Mouse (Mus musculus) embryonic facial prominence, embryonic 15.5 days (tissue): ENCODE measurements around the gene Intu. TPM values are rescaled to one million over a fixed set of nuclear protein-coding genes. Genes with fewer than 3 reads are reported as not detected.
A peak's percentile ranks its signal among the peaks of the same experiment; 100 is the strongest.

ENCODE experiments used
- ATAC-seq: fragments of 200-750 bp; cut with Nextera tagmentation; 2 replicates; pipeline ENCODE4 v1.8.0; 2017; ENCODE audit warnings: low read depth, moderate TSS enrichment; ENCODE audit not compliant: insufficient number of reproducible peaks, low FRiP score, low TSS enrichment
- H3K27ac ChIP-seq: fragments of 300-500 bp; sonication (generic); replicated peaks from 2 replicates; pipeline ENCODE4 v1.5.1; 2015; ENCODE audit warnings: mild to moderate bottlenecking, inconsistent platforms
- H3K27me3 ChIP-seq: fragments of 300-500 bp; sonication (generic); 2 replicates; pipeline ENCODE4 v1.6.1; 2015; ENCODE audit warnings: inconsistent platforms
- H3K36me3 ChIP-seq: fragments of 300-500 bp; sonication (generic); 2 replicates; pipeline ENCODE4 v1.6.1; 2015; ENCODE audit warnings: mild to moderate bottlenecking, inconsistent platforms
- H3K4me1 ChIP-seq: fragments of 300-500 bp; sonication (generic); 2 replicates; pipeline ENCODE4 v1.6.1; 2015; ENCODE audit warnings: inconsistent platforms
- H3K4me2 ChIP-seq: fragments of 300-500 bp; sonication (generic); replicated peaks from 2 replicates; pipeline ENCODE4 v1.6.1; 2015; ENCODE audit warnings: mild to moderate bottlenecking, inconsistent platforms
- H3K4me3 ChIP-seq: fragments of 300-500 bp; sonication (generic); replicated peaks from 2 replicates; pipeline ENCODE4 v1.5.1; 2015; ENCODE audit warnings: mild to moderate bottlenecking, inconsistent platforms
- H3K9ac ChIP-seq: fragments of 300-500 bp; sonication (generic); 2 replicates; pipeline ENCODE4 v1.6.1; 2015; ENCODE audit warnings: inconsistent platforms
- H3K9me3 ChIP-seq: fragments of 300-500 bp; sonication (generic); replicated peaks from 2 replicates; pipeline ENCODE4 v1.6.1; 2016; ENCODE audit warnings: inconsistent platforms
- WGBS: fragments of 180-500 bp; shearing (Covaris S2); methylation state at CpG from one replicate; pipeline ENCODE4 v1.1.7; 2015; 5-methylcytosine and 5-hydroxymethylcytosine counted together
- polyA plus RNA-seq: library from polyadenylated mRNA; unstranded; fragments of >200 nt; fragmentation: Nextera tagmentation; extraction: Ambion mirVana; gene quantifications from 2 replicates; pipeline ENCODE4 v1.2.1, GENCODE M21; 2015

Intu gene
- polyA plus RNA-seq, 1 experiment from 2014 or later: 3.1 TPM

DNA sequence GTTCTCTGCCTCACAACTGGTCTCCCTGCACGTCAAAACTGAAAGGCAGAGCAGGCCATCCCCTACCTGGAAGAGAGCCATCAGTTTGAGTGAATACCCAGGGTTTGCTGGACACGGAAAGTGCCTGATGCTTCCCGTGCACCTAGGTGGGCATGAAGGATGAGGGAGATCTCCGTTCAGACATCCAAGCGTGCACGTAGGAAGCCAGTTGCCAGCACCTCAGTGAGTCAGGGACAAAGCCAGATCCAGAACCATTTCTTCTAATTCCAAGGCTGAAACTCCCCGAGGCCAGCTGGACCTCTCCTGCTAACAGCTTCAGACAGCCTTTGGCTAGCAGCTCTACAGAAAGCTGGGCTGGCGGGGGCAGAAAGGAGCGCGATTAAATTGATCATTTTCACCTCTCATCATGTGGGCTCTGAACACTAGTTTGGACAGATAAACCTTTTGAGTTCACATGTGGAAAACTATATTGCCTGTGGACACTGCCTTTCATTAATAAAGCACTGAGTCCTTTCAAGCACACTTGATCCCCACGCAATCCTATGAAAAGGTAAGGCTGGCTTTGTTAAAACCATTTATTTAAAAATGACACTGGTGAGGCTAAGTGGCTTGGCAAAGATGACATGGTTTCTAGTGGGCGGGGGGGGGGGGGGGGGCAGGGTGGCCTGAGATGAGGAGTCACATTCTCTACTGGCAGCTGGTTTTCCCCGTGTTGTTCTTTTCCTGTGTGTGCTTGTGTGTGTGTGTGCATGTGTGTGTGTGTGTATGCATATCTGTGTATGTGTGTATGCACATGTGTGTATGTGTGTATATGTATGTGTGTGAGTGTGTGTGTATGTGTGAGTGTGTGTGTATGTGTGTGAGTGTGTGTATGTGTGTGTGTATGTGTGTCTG lies 17.9 kb upstream of the Intu start:
- Histone ChIP-seq H3K36me3 (no peaks in the 10 kb centered on the region), H3K27ac (no peak overlapping the region), H3K4me2 (no peak overlapping the region), H3K4me1 (no peaks in the 10 kb centered on the region; the same call in 1 of the 2 replicates), H3K27me3 (no peaks in the 10 kb centered on the region), H3K4me3 (no peak overlapping the region), H3K9ac (no peak overlapping the region), H3K9me3 (no peaks in the 10 kb centered on the region)
- no peak for ATAC-seq
- WGBS: 81% methylated on average over 13 of the region's 13 CpGs

DNA sequence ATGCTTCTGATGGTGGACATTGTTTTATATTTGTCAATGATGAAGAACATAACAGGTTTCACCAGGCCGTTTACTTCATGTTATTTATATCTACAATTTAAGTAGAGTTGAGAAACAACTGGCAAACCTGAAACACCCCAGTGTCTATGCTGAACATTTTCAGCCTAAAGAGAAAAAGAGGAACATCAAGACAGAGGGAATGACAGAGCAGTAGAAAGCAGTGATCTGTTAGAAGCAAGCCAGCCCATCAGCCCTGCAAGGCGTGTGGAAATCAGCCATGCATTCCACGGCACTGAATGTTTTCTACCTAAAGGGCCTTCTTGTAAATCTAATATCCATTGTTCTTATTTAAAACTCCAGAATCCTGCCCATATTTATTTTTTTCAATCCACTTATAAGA lies 12.8 kb upstream of the Intu start:
- Histone ChIP-seq H3K36me3 (no peaks in the 10 kb centered on the region), H3K4me2 (no peak overlapping the region), H3K4me1 (no peaks in the 10 kb centered on the region), H3K27ac (no peak overlapping the region), H3K27me3 (no peaks in the 10 kb centered on the region), H3K9me3 (no peaks in the 10 kb centered on the region), H3K4me3 (no peak overlapping the region), H3K9ac (no peak overlapping the region)
- 65% methylated on average over 3 of the region's 3 CpGs for WGBS
- ATAC-seq: no peak

DNA sequence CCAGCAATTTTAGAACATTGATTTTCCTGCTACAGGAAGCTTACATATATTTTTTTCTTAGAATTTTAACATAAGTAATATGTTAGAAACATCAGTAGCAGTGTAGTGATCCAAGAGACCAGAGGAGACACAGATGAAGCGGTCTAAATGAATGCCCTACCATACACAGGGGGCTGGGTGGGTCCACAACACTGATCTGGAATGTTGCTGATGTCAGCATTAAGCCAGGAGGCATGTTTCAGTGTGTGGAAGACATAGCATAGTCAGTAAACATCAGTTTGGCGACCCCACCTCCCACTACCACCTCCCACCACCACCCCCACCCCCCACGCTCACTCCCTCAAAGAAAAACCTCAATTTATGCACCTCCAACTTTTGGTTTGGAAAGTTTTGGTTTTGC lies 11.5 kb upstream of the Intu start:
- H3K36me3 ChIP-seq: no peaks in the 10 kb centered on the region

DNA sequence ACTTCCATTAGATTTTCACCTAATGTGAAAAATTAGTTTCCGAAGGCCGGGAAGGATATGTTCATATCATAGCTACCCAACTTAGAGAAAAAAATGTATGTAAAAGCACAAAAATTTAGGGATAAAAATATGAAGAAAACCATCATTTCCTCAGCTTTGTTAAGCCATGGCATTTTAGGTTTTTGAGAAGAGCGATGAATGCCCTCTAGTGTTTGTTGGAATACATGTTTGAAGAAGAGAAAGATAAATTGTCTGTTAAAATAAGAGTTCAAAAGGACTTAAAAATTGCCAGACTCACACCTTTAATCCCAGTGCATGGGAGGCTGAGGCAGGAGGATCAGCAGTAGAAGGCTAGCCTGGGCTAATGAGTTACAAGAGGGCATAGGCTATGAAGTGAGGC lies 10.5 kb upstream of the Intu start:
- H3K9me3 ChIP-seq: no peaks in the 10 kb centered on the region
- no peak for ATAC-seq
- 88% methylated on average over 3 of the region's 3 CpGs for WGBS
- H3K27me3 ChIP-seq: no peaks in the 10 kb centered on the region
- no peaks in the 10 kb centered on the region for H3K36me3 ChIP-seq
- H3K9ac ChIP-seq: no peak overlapping the region
- no peak overlapping the region for H3K4me2 ChIP-seq
- H3K4me1 ChIP-seq: no peaks in the 10 kb centered on the region
- no peak overlapping the region for H3K4me3 ChIP-seq
- no peak overlapping the region for H3K27ac ChIP-seq

More for the DNA sequence above, 11.5 kb upstream of the Intu start:
- H3K9ac ChIP-seq: no peak overlapping the region
- H3K27ac ChIP-seq: no peak overlapping the region
- no peaks in the 10 kb centered on the region for H3K4me1 ChIP-seq
- H3K4me3 ChIP-seq: no peak overlapping the region
- ATAC-seq: no peak
- no peaks in the 10 kb centered on the region for H3K27me3 ChIP-seq
- WGBS: 55% methylated on average over 3 of the region's 3 CpGs
- H3K9me3 ChIP-seq: no peaks in the 10 kb centered on the region
- H3K4me2 ChIP-seq: no peak overlapping the region

DNA sequence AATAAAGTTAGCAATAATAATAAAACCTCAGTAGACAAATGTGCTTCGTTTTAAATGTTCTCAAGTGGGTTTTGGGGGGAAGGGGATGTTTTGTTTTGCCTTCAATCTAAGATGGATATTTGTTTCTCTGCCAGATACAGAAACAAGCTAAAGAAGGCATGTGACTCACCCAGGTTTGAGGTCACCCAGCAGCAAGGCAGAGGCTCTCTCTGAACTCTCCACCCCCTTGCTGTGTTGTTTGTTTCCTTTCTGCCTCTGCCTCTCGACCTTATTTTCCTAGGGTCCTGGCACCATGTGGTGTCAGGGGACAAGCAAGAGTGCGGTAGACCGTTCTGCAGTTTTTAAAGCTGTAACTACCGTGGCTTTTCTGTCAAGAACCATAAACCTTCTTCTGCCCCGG lies 8.6 kb upstream of the Intu start:
- H3K4me1 ChIP-seq: no peaks in the 10 kb centered on the region
- no peak overlapping the region for H3K4me3 ChIP-seq
- H3K9me3 ChIP-seq: no peaks in the 10 kb centered on the region
- no peaks in the 10 kb centered on the region for H3K27me3 ChIP-seq
- no peak for ATAC-seq
- no peak overlapping the region for H3K4me2 ChIP-seq
- 40% methylated on average over 6 of the region's 6 CpGs for WGBS
- H3K27ac ChIP-seq: no peak overlapping the region
- H3K9ac ChIP-seq: no peak overlapping the region
- H3K36me3 ChIP-seq: no peaks in the 10 kb centered on the region

DNA sequence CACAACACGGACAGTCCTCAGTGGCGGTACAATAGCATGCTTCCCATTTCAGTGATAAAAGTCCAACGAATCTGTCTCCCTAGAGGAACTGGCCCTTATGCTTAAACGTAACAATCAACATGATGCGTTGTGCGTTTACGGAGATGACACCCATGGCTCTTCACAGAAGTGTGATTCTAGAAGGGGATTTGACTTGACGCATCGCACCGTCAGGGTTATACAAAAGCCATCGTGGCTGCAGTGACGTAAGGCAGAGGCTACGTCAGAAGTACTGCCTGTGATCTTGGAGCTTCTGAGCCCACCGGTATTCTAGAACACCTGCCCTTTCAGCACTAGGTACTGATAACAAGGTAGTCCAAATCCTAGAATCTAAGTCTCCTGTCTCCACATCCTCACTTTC lies 8.2 kb upstream of the Intu start:
- no peak overlapping the region for H3K9ac ChIP-seq
- H3K4me1 ChIP-seq: 0 out of 2 replicates have a peak, but pooled peaks cover 2% of the 10 kb centered on the region
- no peak overlapping the region for H3K4me2 ChIP-seq
- H3K4me3 ChIP-seq: no peak overlapping the region
- no peak overlapping the region for H3K27ac ChIP-seq
- H3K9me3 ChIP-seq: no peaks in the 10 kb centered on the region
- ATAC-seq: no peak
- H3K27me3 ChIP-seq: no peaks in the 10 kb centered on the region
- 67% methylated on average over 14 of the region's 14 CpGs for WGBS
- H3K36me3 ChIP-seq: no peaks in the 10 kb centered on the region

DNA sequence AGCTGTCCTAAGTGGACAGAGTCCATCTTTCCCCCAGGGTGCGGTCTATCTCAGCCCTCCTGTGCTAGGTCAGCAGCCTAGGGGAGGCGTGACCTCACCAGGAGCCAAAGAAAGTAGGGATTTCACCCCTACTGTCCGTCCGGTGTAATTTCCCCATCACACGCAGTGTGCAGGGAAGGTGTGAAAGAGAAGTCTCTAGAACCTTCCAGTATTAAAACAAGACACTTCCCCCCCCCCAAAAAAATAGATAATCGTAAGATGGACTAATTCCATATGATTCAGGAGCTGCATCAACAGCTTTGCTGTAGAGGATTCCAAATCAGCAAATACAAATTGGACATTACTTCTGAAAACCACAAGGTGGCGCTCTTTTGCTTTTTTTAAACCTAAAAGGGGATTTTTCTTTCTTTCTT lies 7.7 kb upstream of the Intu start:
- Histone ChIP-seq H3K36me3 (no peaks in the 10 kb centered on the region), H3K4me3 (no peak overlapping the region), H3K9ac (no peak overlapping the region), H3K9me3 (no peaks in the 10 kb centered on the region), H3K4me2 (0 out of 2 replicates have a peak overlapping the region, but pooled peaks have one; percentile 8), H3K27ac (no peak overlapping the region), H3K27me3 (no peaks in the 10 kb centered on the region), H3K4me1 (0 out of 2 replicates have a peak, but pooled peaks cover 4% of the 10 kb centered on the region)
- WGBS: 15% methylated on average over 7 of the region's 7 CpGs
- no peak for ATAC-seq

DNA sequence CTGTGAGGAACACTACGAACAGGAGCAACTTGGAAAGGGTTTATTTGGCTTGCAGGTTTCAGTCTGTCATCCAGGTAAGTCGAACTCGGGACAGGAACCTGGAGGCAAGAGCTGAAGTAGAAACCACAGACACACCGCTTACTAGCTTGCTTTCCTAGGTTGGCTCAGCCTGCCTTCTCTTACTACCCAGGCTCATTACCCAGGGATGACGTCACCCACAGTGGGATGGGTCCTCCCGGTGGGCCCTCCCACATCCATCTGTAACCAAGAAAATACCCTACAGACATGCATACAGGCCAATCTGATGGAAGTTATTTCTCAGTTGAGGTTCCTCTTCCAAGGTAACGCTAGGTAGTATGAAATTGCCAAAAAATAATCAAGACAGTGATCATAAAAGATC lies 6.2 kb upstream of the Intu start:
- no peak overlapping the region for H3K4me3 ChIP-seq
- 79% methylated on average over 7 of the region's 7 CpGs for WGBS
- no peak overlapping the region for H3K9ac ChIP-seq
- H3K9me3 ChIP-seq: no peaks in the 10 kb centered on the region
- H3K4me2 ChIP-seq: no peak overlapping the region
- no peaks in the 10 kb centered on the region for H3K36me3 ChIP-seq
- H3K4me1 ChIP-seq: 0 out of 2 replicates have a peak, but pooled peaks cover 4% of the 10 kb centered on the region
- no peak overlapping the region for H3K27ac ChIP-seq
- no peak for ATAC-seq
- H3K27me3 ChIP-seq: peaks cover 4% of the 10 kb centered on the region; the same call in 1 of the 2 replicates

DNA sequence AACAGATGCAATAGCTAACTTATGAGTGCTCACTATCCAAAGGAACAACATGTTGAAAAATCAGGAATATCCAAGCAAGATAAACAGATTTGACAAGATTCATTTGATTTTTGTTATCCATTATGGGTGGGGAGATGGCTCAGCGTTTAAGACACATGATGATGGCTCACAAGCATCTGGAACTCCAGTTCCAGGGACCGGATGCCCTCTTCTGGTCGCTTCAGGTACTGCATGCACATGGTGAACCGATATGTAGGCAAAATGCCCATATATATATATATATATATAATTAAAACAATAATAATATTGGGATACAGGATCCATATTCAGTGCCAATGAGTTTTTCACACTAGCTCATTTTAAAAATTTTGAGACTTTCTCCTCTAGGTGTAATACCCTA lies 5.7 kb upstream of the Intu start:
- 0 out of 2 replicates have a peak, but pooled peaks cover 4% of the 10 kb centered on the region for H3K4me1 ChIP-seq

DNA sequence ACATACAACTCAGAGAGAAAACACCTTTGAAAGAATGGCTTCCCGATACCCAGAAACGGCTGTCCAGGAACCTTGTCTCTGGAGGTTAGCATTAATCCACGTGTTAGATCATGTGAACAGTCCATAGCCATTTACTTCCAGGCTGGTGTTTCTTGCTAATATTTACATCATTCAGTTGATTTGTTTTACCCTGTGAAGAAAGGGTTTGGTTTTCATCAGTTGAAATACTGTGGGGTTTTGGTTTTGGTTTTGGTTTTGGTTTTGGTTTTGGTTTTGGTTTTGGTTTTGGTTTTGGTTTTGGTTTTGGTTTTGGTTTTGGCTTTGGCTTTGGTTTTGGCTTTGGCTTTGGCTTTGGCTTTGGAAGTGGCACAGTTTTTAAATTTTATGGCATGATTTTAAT lies 5.0 kb upstream of the Intu start:
- WGBS: 86% methylated on average over 3 of the region's 3 CpGs

More for the DNA sequence above, 5.7 kb upstream of the Intu start:
- Histone ChIP-seq H3K9me3 (no peaks in the 10 kb centered on the region), H3K27ac (no peak overlapping the region), H3K36me3 (no peaks in the 10 kb centered on the region), H3K9ac (no peak overlapping the region), H3K27me3 (peaks cover 4% of the 10 kb centered on the region; the same call in 1 of the 2 replicates), H3K4me3 (no peak overlapping the region), H3K4me2 (no peak overlapping the region)
- WGBS: 13% methylated on average over 4 of the region's 4 CpGs
- ATAC-seq: no peak

DNA sequence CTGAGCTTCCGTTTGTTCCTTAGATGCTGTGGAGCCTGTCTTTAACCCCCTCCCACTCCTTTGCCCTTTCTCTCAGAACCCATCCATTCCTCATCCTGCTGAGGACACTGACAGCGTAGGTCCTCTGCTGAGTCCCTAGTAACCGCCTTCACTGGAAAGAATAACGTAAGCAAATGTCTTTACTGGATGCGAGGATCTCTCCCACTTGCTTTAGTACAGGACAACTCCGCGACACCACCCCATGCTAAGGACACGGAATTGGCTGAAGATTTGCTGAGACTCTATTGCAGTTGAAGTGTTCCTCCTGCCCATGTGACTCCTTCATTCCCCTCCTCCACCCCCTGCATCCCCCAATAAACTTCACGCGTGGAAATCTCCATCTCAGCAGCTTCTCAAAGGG lies 3.9 kb upstream of the Intu start:
- Histone ChIP-seq H3K9ac (no peak overlapping the region), H3K4me1 (peaks cover 18% of the 10 kb centered on the region), H3K27me3 (peaks cover 16% of the 10 kb centered on the region; the same call in 1 of the 2 replicates), H3K9me3 (no peaks in the 10 kb centered on the region), H3K4me2 (no peak overlapping the region), H3K27ac (no peak overlapping the region), H3K36me3 (no peaks in the 10 kb centered on the region), H3K4me3 (no peak overlapping the region)
- ATAC-seq: no peak
- WGBS: 68% methylated on average over 10 of the region's 10 CpGs

More for the DNA sequence above, 5.0 kb upstream of the Intu start:
- H3K27me3 ChIP-seq: peaks cover 5% of the 10 kb centered on the region; the same call in 1 of the 2 replicates
- H3K27ac ChIP-seq: no peak overlapping the region
- H3K36me3 ChIP-seq: no peaks in the 10 kb centered on the region
- no peak for ATAC-seq
- peaks cover 6% of the 10 kb centered on the region for H3K4me1 ChIP-seq
- H3K4me2 ChIP-seq: no peak overlapping the region
- no peak overlapping the region for H3K4me3 ChIP-seq
- no peak overlapping the region for H3K9ac ChIP-seq
- no peaks in the 10 kb centered on the region for H3K9me3 ChIP-seq
